Mouse (Mus musculus): ENCODE data around the gene Wnt10b.
"Not testable (repeated sequence)": the region's sequence is repeated elsewhere in the genome, so short reads cannot be mapped to it uniquely, and the experiment has no call there.

Wnt10b gene

DNA sequence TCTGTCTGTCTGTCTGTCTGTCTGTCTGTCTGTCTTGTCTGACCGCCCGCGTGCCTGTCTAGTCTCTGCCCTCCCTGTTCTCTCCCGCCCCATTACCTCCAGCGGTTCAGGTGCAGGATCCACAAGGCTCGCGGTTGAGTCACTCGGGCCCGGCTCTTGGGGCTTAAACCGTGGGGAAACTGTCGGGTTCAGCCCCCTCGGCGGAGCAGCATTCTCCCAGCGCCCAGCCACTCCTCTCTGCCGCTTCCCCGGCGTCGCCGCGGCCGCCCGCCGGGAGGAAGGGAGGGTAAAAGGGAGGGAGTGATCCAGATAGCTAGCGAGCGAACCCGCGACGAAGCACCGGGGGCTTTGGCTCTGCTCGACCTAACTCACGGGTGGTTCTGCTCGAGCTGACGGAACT lies at the start of gene Wnt10b:
Gene Wnt10b (minus strand): TSS at position 389 of the 400 bp plus-strand sequence.
- DNase-seq (ENCODE audit: low spot score), result no peak

DNA sequence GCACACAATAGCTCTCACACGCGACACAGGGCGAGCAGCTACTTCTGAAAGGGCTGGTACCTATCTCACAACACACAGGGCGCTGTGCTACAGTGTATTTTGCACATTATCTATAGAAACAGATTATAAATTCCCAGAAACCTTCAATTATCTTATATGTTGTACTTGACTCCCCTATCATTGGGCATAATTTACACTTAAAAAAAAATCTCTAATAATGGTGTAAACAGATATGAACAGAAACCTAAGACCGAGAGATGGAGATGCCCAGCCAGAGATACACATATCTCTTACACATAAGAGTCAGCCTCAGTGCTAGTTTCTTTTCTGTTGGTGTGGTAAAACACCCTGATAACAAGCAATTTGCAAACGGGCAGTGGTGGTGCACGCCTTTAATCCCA lies 49.7 kb upstream of the Wnt10b start:
- DNase-seq (ENCODE audit: low spot score), result no peak

- DNase-seq (ENCODE audit: low spot score), result no peak
These were observed 45.5 kb upstream of the Wnt10b start for GRCm38 (mm10) chr15:98823434-98823833.

GRCm38 (mm10) chr15:98822147-98822546 lies 44.2 kb upstream of the Wnt10b start:
- DNase-seq (ENCODE audit: low spot score), result no peak

- DNase-seq (ENCODE audit: low spot score), result peak; percentile 31
These were observed 43.5 kb upstream of the Wnt10b start for GRCm38 (mm10) chr15:98821403-98821802.

DNA sequence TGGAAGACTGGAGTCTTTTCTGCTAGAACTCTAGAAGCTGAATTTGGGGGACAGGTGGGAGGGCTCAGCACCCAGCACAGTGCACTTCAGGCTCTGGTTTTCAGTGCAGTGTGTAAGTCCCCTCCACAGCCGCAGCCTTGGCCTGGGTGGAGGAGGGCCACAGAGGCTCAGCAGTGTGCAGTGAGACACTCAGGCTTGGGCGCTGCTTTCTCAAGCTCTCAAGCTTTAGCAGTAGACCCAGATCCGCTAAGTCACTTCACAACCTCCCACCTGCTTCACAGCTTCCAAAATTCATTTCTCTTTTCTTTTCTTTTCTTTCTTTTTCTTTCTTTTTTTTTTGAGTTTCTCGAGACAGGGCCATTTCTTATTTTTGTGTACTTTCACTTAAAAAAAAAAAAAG lies 43.0 kb upstream of the Wnt10b start:
- no peak for DNase-seq (ENCODE audit: low spot score)

GRCm38 (mm10) chr15:98818171-98818570 lies 40.2 kb upstream of the Wnt10b start:
- DNase-seq (ENCODE audit: low spot score), result no peak

- no peak for DNase-seq (ENCODE audit: low spot score)
These were observed 34.9 kb upstream of the Wnt10b start for GRCm38 (mm10) chr15:98812741-98813424.

DNA sequence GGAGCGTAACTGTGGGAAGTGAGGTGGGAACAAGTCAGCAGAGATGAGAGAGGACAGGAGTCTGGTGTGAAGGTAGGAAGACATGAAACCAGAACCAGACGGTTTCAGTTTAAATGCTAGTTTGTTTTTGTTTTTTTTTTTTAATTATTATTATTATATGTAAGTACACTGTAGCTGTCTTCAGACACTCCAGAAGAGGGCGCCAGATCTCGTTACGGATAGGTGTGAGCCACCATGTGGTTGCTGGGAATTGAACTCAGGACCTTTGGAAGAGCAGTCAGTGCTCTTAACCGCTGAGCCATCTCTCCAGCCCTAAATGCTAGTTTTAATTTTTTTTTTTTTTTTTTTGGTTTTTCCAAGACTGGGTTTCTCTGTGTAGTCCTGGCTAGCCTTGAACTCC lies 32.3 kb upstream of the Wnt10b start:
- DNase-seq (ENCODE audit: low spot score), result not testable (repeated sequence)

DNA sequence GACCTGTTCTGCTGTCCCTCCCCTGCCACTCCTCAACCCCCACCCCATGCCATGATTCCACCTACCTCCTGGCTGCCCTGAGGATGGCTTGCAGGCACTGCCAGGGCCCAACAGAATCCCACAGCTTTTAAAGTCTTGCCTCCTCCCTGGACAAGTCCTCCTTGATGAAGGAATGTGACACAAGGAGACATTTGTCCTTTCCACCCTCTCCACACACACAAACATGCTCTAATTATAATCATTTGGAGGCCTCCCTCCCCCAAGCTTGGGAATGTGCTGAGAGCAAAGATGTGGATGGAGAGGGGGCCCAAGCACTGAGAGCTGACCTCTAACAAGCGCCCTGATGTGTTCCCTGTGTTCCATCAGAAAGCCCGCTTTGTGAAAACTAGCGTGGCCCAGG lies 31.4 kb upstream of the Wnt10b start, which contains the start of gene Ddn:
Gene Ddn (minus strand): TSS at position 101 of the 400 bp plus-strand sequence.
- no peak for DNase-seq (ENCODE audit: low spot score)

GRCm38 (mm10) chr15:98808651-98809134 lies 30.7 kb upstream of the Wnt10b start:
- no peak for DNase-seq (ENCODE audit: low spot score)

DNA sequence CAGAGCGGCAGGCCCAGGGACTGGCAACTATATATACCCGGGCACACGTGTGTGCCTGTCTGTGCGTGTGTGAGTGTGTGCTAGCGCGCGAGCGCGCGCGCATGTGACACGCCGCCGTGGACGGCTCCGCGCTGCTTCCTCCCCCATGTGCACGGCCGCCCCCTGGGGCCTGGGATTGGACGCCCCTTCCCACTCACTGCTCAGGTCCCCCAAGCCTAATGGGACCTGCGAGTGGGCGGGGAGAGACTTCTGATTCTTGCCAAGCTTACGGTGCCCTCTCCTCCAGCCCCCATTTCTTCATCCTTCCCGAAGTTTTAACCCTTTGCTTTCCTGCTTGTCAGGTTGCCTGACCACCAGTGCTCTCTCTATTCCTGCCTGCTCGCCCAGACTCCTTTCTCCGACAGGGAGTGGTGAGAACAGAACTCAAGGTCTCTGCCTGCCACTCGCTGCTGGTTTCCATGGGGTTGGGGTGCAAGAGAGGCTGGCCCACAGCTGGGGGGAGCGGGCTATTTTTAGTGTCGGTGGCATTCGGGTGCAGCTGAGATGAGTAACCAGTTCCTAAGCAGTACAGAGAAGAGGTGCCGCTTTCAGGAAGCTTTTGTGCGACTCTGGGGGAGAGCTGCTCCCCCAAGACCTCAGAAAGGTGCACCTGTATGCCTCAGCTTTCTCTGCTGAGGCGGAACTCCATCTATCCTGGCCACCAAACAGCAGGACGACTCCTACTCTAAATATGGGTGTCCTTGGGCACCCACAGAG lies 30.1 kb upstream of the Wnt10b start:
- DNase-seq (ENCODE audit: low spot score), result no peak

- DNase-seq (ENCODE audit: low spot score), result no peak
These were observed 29.1 kb upstream of the Wnt10b start for GRCm38 (mm10) chr15:98806809-98807770.

DNA sequence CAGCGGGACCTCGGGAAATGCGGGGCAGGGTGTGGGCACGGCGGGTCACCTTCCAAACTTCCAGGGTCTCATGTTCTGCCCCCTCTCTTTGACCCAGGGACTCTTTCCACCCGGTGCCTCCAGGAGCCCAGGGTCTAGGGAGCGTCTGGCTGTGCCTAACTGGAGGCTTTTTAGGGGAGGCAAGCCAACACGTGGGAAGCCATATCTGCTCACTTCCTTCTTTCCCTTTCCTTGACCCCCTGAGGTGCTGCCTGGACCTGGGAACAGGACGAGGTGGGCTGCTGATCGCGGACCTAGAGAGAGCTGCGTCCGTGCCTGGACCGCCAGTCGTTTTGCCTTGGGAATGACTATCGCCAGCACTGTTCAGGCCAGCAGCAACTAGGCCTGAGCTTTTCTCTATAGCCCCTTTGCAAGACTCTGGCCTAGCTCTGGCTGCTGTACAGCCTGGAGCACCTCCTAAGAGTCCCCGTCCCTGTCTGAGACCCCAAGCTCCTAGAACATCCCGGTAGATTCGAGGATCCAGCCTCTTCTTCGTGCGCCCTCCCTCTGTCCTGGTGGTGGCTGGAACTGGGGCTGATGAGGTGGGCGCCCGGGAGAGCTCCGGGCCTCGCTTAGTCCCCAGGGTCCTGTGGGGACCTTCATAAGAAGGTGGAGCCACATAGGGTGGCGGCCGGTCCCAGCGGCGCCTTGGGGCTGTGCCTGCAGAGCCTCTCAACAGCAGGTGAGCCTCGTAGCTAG lies 28.3 kb upstream of the Wnt10b start:
- no peak for DNase-seq (ENCODE audit: low spot score)

DNA sequence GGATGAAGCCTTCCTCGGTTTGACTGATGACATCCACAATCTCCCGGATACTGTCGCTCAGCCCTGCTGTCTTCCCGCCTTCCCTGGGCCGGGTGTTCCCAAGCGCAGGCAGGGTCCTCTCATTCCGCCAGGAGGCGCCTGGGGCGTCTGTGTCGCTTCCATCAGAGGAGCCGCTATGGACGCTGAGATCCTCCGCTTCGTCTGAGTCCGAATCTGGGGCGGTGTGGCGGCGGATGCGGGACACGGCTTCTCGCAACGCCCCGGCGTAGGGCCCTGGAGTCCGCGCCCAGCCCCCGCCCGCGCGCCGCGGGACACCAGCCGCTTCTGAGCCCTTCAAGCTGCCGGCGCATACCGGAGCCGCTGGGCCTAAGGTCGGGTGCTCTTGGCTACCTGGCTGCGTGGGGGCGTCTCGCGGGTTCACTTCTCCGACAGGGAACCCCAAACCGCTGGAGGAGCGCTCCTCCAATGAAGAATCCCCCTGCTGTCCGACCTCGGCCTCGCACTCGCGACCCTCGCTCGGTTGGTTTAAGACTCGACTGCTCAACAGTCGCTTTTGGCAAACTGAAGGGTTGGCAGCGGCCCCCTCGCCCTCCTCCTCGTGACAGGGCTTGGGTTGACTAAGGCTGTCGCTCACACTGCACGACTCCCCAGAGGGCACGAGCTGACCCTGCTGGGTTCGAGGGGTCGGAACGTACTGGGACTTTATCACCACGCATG lies 27.5 kb upstream of the Wnt10b start:
- DNase-seq (ENCODE audit: low spot score), result peak; percentile 90

DNA sequence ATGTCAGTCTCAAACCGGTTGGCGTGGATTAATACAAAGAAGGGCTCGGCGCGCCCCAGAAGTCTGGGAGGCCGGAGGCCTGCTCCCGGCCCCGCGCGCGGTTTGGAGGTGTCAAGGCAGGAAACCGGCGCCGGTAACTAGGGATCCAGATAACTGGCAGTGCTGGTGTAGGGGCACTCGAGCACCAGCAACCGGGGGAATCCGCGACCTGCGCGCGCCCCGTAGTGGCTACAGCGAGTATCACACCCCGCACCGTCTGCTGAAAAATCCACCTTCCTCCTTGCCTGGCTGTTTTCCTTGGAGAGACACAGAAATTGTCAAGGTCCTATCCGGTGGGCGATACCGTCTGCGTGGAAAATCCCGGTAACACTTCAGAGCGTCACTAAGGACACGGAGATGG lies 26.1 kb upstream of the Wnt10b start:
- DNase-seq (ENCODE audit: low spot score), result peak; percentile 88

DNA sequence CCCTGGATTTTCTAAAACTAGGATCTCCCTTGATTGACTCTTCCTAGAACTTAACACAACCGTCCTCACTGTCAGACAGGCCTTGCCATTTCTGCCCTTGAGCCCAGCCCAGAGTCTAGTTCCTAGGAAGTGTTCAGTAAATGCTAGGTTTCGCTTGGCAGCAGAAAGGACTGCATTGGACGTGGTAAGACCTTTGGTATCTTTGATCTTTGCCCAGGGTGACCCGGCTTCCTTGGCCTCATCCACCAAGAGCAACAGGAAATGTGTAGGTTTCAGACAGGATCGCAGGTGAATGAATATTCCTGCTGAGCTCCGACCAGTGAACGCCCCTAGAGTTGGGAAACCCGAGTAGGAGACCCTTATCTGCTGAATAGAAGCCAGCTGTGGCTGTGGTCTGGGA lies 25.0 kb upstream of the Wnt10b start:
- no peak for DNase-seq (ENCODE audit: low spot score)

GRCm38 (mm10) chr15:98799396-98799795 lies 21.4 kb upstream of the Wnt10b start:
- peak; percentile 95 for DNase-seq (ENCODE audit: low spot score)

- DNase-seq (ENCODE audit: low spot score), result no peak
These were observed 21.0 kb upstream of the Wnt10b start for GRCm38 (mm10) chr15:98798903-98799302.

- DNase-seq (ENCODE audit: low spot score), result peak; percentile 90
These were observed 20.0 kb upstream of the Wnt10b start for GRCm38 (mm10) chr15:98797835-98798492.

Measured in embryo, embryonic 10.5 days (tissue).